Mouse (Mus musculus) liver, embryonic 14.5 days (tissue): ENCODE data around the gene Tacr2.

Experiments
- CTCF ChIP-seq: IDR thresholded peaks from 2 replicates; pipeline ENCODE4 v1.5.1; 2016; ENCODE audit warnings: antibody characterized with exemption, low read depth, control low read depth
- EP300 ChIP-seq: IDR thresholded peaks from 2 replicates; pipeline ENCODE4 v1.6.1; 2016; ENCODE audit warnings: antibody characterized with exemption, low read depth

GRCm38 (mm10) chr10:62294112-62294511, 41.9 kb downstream of the Tacr2 start:
- no peak for TF ChIP-seq CTCF
- TF ChIP-seq EP300: no peak
